Mouse (Mus musculus) testis, postnatal 10 days (tissue): ENCODE measurements at regions not wholly inside any gene's neighbourhood (a gene's known extent, or its start where the extent isn't known, plus 50 kb on each side); places are given as distances from the start of the nearest gene placed in this dataset.
"Not testable (repeated sequence)": the region's sequence is repeated elsewhere in the genome, so short reads cannot be mapped to it uniquely, and the experiment has no call there.

Source experiments
- DNase-seq: peaks from one replicate; pipeline ENCODE4 v3.0.0; 2021; ENCODE audit warnings: low spot score

DNA sequence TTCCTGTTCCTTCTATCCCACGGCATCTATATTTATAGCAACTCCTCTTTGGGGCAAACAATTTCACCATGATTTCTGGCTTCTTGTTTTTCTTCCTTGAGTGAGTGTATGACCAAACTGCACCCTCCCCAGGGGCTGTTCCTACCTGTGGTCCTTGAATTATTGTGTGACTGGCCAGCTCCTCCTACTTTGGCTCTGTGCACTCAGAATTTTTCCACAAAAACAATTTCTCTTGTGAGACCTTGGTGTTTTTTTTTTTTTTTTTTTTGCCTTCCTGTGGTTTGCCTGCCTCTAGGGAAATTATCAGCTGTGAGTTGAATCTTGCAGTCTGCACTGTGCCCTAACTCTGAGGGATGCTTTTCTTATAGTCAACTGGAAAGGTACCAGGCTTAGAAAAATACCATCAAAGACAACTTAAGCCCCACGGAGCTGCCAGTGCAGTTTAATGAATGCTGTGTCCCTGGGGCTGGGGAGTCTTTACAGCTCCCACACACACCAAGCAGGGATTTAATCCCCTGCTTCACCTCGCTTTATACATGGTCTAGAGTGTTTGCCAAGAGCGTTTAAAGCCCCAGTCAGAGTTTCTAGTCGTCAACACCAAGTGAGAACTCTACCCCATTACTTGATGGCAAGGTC lies 216.2 kb upstream of the Sesn3 start:
- DNase-seq: no peak

DNA sequence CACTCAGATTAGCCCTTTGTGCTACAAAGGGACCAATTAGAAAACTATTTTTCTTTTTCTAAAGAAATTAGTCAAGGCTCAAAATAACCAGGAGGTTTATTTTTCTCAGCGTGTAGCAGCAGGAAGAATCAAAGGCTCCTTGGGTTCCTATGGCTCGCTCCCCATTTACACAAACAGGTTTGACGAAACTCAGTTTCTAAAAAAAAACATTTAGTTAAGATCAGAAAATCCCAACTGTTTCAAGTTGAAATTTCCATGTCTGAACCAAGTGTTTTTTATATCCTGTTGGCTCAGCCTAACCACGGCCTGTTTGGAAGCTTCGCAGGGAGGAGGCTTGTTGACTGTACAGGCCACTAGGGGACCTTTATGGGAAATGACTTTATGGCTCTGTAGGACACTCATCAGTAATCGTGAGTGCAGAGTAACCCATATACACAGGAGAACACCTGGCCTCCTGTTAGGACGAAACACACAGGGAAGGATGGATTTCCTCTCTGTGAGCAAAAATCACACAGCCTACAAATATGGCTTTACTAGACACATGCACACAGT lies 215.6 kb upstream of the Sesn3 start:
- DNase-seq: no peak

DNA sequence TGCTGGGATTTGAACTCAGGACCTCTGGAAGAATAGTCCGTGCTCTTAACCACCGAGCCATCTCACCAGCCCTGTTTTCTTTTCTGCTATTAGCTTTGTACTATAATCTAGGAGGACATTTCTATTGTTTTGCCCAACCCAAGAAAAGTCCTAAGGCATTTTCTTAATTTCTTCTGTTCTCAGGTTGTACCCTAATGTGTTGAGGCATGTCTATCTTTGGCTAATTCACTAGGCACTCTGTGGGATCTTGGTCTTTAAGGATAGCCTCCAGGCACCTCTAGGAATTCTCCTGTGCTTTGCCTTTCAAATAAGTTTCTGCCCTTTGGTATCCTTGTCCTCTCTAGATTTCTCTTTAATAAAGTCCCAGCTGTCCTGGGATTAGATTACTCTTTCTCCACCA lies 214.6 kb upstream of the Sesn3 start:
- DNase-seq: no peak

DNA sequence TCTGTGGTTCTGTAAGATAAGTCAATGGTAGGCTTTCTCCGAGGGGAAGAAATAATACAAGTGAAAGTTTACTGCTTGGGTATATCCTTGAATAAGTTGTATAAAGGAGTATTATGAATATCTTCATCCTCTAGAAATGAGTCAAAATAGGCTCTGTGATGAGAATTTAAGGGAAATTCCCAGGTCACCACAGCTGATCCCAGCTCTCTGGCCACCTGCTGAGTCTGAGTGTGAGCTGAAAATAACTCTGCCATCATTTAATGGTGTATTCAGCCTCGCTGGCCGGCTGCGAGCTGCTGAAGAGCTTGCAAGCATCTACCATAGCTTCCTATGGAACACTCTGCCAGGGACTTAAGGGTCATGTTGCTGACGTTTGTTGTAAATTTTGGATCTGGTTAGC lies 213.5 kb upstream of the Sesn3 start:
- DNase-seq: no peak

- no peak for DNase-seq
Measured at GRCm38 (mm10) chr9:14061840-14062239, 213.0 kb upstream of the Sesn3 start.

DNA sequence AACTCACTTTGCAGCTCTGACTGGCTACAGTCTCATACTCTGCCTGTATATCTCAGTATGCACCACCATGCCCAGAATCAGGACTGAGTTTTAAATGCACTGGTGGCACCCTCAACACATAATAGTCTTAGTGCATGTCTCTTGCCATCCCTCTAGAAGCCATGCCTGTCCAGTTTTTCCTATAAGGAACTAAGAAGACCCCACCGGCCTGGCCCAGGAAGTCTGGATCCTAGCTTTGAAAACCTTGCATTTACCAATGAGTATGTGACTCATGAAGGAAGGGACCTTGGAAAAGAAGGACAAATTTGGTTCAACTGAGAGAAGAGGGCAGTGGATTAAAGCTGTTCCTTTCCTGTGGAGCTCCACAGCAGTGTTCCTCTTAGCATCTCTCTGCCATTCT lies 212.2 kb upstream of the Sesn3 start:
- no peak for DNase-seq

GRCm38 (mm10) chr9:14066741-14067140 lies 208.1 kb upstream of the Sesn3 start:
- not testable (repeated sequence) for DNase-seq

DNA sequence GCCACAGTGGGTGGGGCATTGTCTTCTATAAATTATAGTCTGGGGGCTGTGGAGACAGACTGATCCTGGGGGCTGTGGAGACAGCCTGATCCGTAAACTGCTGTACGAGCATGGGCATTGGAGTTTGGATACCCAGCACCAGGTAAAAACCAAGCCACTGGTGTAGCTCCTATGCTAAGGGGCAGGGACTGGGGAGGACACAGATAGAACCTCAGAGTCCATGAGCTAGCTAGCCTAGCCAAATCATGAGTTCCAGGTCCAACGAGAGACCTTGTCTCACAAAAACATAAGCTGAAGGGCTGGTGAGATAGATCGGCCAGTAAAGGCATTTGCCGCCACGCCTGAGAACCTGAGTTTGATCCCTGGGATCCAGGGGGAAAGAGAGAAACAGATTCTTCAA lies 205.8 kb upstream of the Sesn3 start:
- no peak for DNase-seq

GRCm38 (mm10) chr9:14069770-14070169 lies 205.1 kb upstream of the Sesn3 start:
- DNase-seq: no peak

GRCm38 (mm10) chr9:14071728-14072127 lies 203.1 kb upstream of the Sesn3 start:
- no peak for DNase-seq

DNA sequence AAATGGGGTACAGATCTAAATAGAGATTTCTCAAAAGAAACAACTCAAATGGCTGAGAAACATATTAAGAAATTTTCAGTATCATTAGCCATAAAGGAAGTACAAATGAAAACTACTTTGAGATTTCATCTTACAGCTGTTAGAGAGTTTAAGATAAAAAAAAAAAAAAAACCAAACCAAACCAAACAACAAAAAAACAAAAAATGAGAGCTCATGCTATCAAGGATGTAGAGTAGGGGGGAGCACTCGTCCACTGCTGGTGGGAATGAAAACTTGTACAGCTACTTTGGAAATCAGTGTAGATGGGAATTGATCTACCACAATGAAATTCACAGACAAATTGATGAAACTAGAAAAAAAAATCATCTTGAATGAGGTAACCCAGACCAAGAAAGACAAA lies 201.9 kb upstream of the Sesn3 start:
- no peak for DNase-seq

DNA sequence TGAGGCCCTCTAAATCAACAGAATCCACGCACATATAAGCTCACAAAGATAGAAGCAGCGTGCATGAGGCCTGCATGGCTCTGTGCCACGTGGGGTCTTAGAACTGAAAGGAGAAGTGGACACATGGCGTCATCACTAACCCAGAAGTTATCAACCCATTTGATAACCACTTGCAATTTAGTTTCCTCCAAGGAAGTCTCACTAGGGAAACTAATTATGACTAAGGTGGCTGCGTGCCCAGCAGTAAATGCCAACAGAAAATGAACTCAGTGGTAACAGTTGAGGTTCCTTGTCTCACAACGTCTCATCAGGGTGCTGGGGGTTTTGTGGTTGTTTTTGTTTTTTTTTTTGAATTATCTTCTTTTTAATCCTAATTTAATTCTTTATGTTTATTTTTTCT lies 200.6 kb upstream of the Sesn3 start:
- DNase-seq: peak; percentile 53

DNA sequence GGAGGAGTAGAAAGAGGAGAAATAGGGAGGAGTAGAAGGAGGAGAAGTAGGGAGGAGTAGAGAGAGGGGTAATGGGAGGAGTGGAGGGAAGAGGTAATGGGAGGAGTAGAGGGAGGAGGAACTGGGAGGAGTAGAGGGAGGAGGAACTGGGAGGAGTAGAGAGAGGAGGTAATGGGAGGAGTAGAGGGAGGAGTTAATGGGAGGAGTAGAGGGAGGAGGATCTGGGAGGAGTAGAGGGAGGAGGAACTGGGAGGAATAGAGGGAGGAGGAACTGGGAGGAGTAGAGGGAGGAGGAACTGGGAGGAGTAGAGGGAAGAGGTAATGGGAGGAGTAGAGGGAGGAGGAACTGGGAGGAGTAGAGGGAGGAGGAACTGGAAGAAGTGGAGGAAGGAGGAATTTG lies 200.0 kb upstream of the Sesn3 start:
- DNase-seq: not testable (repeated sequence)

GRCm38 (mm10) chr9:14075452-14075851 lies 199.4 kb upstream of the Sesn3 start:
- peak; percentile 83 for DNase-seq

- no peak for DNase-seq
Measured at GRCm38 (mm10) chr9:14075868-14076267, 199.0 kb upstream of the Sesn3 start.

GRCm38 (mm10) chr9:14076728-14077127 lies 198.1 kb upstream of the Sesn3 start:
- DNase-seq: no peak

DNA sequence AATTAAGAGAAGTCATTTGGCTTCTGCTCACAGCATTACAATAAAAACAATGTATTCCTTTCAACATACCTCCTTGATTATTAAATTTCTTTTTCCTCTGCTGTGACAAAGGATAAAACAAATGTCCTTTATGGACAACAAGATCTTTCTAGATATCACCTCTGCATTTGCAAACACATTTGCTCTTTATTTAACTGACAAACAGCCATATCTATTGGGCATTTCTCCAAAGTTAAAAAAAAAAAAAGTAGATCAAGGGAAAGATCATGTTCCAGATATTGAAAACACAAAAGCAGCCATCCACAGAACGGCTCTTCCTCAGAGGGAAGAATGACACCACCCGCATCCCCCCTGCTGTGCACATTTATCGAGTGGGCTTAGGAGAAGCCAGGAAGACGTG lies 193.7 kb upstream of the Sesn3 start:
- DNase-seq: no peak

DNA sequence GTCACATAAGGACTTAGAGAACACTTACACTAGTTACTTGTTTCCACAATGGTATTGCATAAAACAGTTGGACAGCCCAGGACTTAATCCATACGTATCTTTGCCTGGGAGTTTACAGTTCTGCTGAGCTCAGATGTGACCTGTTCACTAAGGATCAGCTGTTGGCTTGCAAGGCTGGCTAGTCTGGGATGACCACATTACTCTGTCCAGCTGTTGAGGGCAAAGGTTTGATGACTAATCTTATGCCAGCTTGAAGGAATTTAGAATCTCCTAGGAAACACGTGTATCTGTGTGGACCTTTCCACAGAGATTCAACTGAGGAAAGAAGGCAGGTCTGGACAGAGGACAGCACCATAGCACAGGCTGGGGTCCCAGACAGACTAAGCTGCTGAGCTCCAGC lies 188.7 kb upstream of the Sesn3 start:
- DNase-seq: no peak

- no peak for DNase-seq
Measured at GRCm38 (mm10) chr9:14086611-14087010, 188.3 kb upstream of the Sesn3 start.

GRCm38 (mm10) chr9:14087874-14088273 lies 187.0 kb upstream of the Sesn3 start:
- no peak for DNase-seq

DNA sequence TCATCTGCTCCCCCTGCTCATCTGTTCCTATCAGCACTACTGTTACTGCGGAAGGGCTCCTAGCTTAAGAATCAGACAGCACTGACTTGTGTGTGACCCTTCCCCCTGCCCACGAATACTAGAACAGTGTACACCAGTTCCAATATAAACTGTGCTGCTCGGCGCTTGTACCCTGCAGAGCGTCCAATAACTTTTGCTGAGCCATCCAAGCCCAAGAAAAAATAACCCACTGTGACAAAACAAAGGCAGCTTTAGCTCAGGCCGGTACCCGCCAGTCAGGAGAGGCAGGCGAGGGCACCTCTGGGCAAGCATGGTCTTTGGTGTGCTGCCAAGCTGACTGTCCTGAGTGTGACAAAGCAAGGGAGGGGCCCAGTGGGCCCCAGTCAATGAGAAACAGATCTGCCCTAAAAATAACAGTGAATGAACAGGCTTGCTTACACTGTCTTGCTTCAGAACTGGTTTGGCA lies 185.0 kb upstream of the Sesn3 start:
- no peak for DNase-seq

DNA sequence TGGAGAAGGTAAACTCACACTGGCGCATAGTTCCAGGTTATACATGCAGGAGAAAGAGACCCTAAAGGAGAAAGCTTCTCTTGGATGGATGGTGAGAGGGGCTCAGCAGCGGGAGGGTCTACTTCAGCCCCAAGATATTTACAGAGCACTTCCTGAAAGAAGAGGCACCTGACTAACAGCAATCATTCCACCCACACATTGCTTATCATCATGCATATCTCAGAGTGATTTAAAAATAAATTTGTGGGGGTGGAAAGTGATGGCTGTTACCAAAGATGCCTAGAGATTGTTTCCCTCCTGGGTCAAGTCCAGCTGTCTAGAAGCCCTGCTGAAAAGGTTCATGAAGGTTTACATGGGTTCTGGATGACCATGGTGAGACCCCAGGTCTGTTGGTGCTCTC lies 184.4 kb upstream of the Sesn3 start:
- no peak for DNase-seq

GRCm38 (mm10) chr9:14091099-14091930 lies 183.6 kb upstream of the Sesn3 start:
- no peak for DNase-seq
